Mouse (Mus musculus) adrenal gland, postnatal 14 days (tissue): ENCODE measurements around the gene Gli1. TPM values are rescaled to one million over a fixed set of nuclear protein-coding genes. Genes with fewer than 3 reads are reported as not detected.

Experiments used
- DNase-seq: peaks from one replicate; pipeline ENCODE4 v3.0.0; 2021; ENCODE audit warnings: mixed read lengths
- total RNA-seq: library from RNA; stranded (reverse); gene quantifications from 2 replicates; pipeline ENCODE4 v1.2.3, GENCODE M21; 2021

Gli1 gene
- total RNA-seq, 1 experiment from 2014 or later = 3.9 TPM

DNA sequence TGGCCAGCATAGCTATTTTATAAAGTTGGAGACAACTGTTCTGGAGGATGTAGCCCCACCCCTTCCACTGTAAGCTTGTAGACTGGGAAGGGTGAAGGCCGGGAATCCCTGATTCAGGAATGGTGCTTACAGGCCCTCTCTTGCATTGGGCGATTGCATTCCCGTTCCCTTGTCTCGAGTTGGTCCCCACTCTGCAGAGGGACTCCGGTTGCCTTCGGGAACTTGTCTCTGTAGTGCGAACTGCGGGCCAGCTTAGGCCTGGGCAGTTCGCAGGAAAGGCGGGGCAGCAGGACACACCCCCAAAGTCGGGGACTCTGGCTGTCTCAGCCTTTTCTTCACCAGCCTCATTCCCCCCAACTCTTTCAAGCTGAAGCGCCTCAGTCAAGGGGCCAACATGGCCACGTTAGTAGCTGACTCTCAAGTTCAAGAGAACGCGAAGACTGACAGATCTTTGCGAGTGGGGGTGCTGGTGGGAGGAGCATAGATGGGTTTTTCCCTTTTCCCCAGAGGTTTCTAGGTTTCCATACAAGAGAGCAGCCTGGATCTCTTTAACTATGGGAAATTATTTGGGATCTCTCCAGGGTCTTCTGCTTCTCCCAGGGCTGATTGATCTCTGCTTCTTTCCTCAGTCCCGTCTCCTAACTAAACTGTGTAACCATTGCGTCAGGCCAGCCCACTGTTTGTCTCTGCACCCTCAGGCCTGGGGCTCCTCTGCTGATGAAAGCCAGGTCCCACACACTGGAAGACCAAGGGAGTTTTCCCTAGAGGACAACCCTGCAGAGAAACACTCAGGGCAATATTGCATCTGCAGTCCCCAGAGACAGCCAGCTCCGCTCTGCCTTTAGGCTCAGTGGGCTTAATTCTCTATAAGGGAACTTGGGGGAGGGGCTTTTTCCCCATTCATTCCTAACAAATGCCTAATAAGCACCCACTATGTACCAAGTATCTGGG is 50.6 kb downstream of the Gli1 start:
- peak; percentile 78 for DNase-seq

GRCm38 (mm10) chr10:127290307-127290929 is 51.4 kb downstream of the Gli1 start:
- peak; percentile 100 for DNase-seq

GRCm38 (mm10) chr10:127289573-127290191 is 52.1 kb downstream of the Gli1 start:
- DNase-seq = peak; percentile 71

DNA sequence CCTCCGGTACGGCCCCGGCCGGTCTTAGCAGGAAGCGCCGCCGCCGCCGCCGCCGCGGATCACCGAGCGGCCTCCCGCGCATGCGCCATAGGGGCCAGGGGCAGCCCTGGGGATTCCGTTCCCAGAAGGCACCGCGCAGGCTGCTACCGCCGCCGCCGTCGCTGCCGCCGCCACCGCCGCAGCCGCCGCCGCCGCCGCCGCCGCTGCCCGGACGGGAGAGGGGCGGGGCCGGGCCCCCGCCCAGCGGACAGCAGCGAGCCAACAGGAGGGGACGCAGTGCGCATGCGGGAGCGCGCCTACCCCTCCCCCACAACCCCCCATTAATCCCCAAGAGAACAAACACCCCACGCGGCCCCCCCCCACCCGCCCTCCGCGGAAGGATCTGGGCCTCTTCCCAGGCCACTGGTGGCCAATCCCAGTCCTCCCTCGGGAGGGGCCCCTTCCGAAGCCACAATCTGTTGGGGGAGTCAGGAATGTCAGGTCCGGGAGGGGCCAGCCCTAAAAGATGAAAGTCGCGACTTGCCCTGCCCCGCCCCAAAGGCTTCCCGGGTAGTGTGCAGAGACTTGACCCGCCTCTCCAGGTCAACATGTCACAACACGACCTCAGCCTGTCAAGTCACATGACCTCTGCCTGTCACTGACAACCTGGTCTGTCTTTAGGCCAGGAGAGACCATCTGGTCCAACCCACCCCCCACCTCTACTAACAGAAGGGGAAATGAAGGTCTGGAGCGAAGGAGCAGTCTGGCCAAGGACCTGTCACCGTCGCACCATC is 52.8 kb downstream of the Gli1 start, which contains the start of gene Mbd6:
TSS of gene Mbd6 (minus strand) at position 219 of the 773 bp plus-strand sequence.
- DNase-seq = peak; percentile 96

- peak; percentile 76 for DNase-seq
Measured at GRCm38 (mm10) chr10:127288328-127288799, 53.4 kb downstream of the Gli1 start.

DNA sequence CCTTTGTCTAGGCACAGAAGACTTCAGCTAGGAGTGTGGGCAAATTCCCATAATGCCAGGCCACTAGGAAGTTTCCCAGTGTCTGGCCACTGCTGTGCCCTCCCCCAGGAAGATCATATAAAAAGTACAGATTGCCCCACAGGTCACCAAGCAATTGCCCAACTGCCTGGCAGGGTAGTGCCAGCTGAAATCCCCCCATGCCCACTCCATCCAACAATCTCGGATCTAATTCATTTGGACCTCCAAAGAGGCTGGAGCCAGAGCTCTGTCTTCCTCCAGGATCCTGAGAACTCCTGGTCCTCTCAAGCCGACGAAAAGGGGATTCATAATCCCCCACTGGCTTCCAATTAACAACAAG is 53.9 kb downstream of the Gli1 start:
- peak; percentile 39 for DNase-seq

DNA sequence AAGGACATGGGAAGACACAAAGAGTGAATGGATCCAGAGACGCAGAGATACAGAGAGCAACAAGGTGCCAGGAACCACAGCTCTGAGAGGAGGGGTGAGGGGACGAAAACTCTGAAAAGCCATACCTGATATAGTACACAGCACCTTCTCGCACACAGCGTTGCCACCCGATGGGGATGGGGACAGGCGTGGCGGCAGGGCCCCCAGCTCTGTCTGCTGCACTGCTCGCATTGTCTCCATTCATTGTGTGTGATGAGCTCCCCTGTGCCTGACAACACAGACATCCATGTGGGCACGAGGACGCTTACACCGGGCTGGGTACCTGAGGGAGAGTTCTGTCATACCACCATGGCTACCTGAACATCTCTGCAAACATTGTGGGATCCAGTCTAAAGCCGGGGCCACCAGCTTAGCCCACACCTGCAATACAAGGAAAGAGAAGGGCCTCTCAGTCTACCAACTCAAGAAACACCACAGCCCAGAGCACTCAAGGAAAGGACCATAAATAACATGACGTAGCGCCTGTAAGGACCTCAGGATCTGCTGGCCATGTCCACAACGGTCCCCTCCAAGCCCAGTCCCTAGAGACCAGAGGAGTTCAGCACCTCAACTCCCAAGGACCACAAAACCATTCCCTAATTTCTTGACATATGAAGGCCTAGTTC is 54.4 kb downstream of the Gli1 start:
- no peak for DNase-seq

- no peak for DNase-seq
Measured at GRCm38 (mm10) chr10:127286730-127287129, 55.0 kb downstream of the Gli1 start.

- DNase-seq = no peak
Measured at GRCm38 (mm10) chr10:127286194-127286593, 55.6 kb downstream of the Gli1 start.

- no peak for DNase-seq
Measured at GRCm38 (mm10) chr10:127285644-127286043, 56.1 kb downstream of the Gli1 start.

GRCm38 (mm10) chr10:127284724-127285500 is 56.9 kb downstream of the Gli1 start:
- DNase-seq = no peak

DNA sequence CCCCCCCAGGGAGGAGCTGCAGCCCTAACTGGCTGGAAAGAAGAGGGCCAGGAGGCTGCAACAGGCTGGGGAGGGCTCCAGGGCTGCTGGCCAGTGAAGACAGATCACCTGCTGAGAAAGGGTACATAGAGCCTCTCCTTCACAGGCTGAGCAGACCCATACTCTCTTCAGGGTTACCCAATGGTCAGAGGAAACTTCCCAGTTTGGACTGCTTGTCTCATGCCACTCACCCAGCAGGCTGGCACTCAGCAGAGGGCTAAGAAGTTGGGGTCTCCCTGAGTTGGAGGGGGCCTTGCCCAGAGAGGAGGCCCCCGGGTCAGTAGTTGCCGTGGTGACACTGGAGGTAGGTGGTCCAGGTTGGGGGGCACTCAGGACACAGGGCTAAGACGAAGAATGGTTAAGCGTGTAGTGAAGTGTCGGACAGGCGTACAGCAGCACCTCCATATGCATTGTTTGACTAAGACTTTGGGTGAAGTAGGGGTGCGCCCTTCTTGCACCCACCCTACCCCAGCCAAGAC is 57.6 kb downstream of the Gli1 start:
- no peak for DNase-seq

DNA sequence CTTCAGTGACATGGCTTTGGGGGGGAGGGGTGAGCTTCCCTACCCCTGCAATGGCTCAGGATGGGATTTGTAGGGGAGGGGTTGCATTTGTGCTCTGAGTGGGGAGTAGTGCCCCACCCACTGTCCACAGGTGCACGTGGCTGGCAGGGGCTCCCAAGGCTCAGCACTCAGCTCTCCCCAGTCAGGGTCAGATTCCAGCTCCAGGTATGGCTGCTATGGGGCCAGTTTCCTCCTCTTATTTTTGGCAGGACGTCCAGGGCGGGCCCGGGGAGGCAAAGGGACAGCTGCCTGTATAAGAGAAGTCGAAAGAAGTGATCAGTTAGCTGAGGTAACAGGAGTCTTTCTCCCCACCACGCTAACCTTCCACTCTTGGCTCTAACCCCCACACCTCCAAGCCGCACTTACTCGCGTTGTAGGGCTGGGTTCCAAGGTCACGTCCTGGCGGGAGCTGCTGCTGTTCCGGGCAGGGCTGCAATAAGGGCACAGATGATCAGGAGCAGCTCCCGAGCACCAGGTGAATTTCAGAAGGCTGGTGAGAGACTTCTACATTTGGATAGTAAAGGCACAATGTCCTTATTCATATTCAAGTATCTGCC is 59.1 kb downstream of the Gli1 start:
- DNase-seq = peak; percentile 53

- DNase-seq = no peak
Measured at GRCm38 (mm10) chr10:127281316-127281715, 60.5 kb downstream of the Gli1 start.

Other genes with a start within 250 kb of the Gli1 start
- 97.9 and 108 TPM in 2 replicates for gene Os9, start 220.8 kb downstream of the Gli1 start, total RNA-seq
- 14.6 and 24.7 TPM in 2 replicates for gene B4galnt1, start 176.7 kb downstream of the Gli1 start, total RNA-seq
- 10.4 and 10.8 TPM in 2 replicates for gene Slc26a10, start 161.3 kb downstream of the Gli1 start, total RNA-seq
- 22.3 and 28.5 TPM in 2 replicates for gene Arhgef25, start 151.9 kb downstream of the Gli1 start, total RNA-seq
- gene Dtx3, start 146.2 kb downstream of the Gli1 start, total RNA-seq = 60.7 and 66.5 TPM in 2 replicates
- gene Pip4k2c, start 130.4 kb downstream of the Gli1 start, total RNA-seq = 28.5 and 29.2 TPM in 2 replicates
- gene Kif5a, start 78.6 kb downstream of the Gli1 start, total RNA-seq = 7.6 and 11.5 TPM in 2 replicates
- 142 and 153 TPM in 2 replicates for gene Dctn2, start 75.6 kb downstream of the Gli1 start, total RNA-seq
- gene Mbd6, start 53.0 kb downstream of the Gli1 start, total RNA-seq = 47.9 and 54.0 TPM in 2 replicates
- 81.9 and 98.4 TPM in 2 replicates for gene Mars, start 30.2 kb downstream of the Gli1 start, total RNA-seq
- gene Arhgap9, start 20.0 kb downstream of the Gli1 start, total RNA-seq = 2.1 and 15.2 TPM in 2 replicates
- gene Inhbe, start 12.4 kb upstream of the Gli1 start, total RNA-seq = 0.82 TPM in 1 of 2 replicates, not detected in the other
- gene Inhbc, start 28.5 kb upstream of the Gli1 start, total RNA-seq = 0.79 and 14.4 TPM in 2 replicates
- gene R3hdm2, start 38.4 kb upstream of the Gli1 start, total RNA-seq = 113 TPM in 2 replicates
- 1.7 and 2.7 TPM in 2 replicates for gene Stac3, start 159.7 kb upstream of the Gli1 start, total RNA-seq
- 53.5 and 55.7 TPM in 2 replicates for gene Ndufa4l2, start 173.0 kb upstream of the Gli1 start, total RNA-seq
- 50.9 and 57.3 TPM in 2 replicates for gene Shmt2, start 180.5 kb upstream of the Gli1 start, total RNA-seq
- 7.4 and 8.0 TPM in 2 replicates for gene Nxph4, start 192.6 kb upstream of the Gli1 start, total RNA-seq